Mouse (Mus musculus) midbrain, postnatal 0 days (tissue): Measurements from ENCODE around the gene Mthfd1l. TPM values are rescaled to one million over a fixed set of nuclear protein-coding genes. Genes with fewer than 3 reads are reported as not detected.
"Not testable (repeated sequence)": the region's sequence is repeated elsewhere in the genome, so short reads cannot be mapped to it uniquely, and the experiment has no call there.

Source experiments
- ATAC-seq: fragments of 200-750 bp; cut with Nextera tagmentation; 2 replicates; pipeline ENCODE4 v1.8.0; 2017; ENCODE audit warnings: moderate number of reproducible peaks, mild to moderate bottlenecking, moderate TSS enrichment, moderate library complexity; ENCODE audit not compliant: low FRiP score
- DNase-seq: peaks from one replicate; pipeline ENCODE4 v3.0.0-alpha.2; 2015; ENCODE audit warnings: low spot score
- H3K27ac ChIP-seq: fragments of 300-500 bp; sonication (generic); 2 replicates; pipeline ENCODE4 v1.5.1; 2014; ENCODE audit warnings: low read depth, mild to moderate bottlenecking, low read length, mixed read lengths
- H3K27me3 ChIP-seq: fragments of 300-500 bp; sonication (generic); 2 replicates; pipeline ENCODE4 v1.6.1; 2014; ENCODE audit warnings: low read length, control low read depth, mixed read lengths; ENCODE audit not compliant: insufficient read depth
- H3K36me3 ChIP-seq: fragments of 300-500 bp; sonication (generic); 2 replicates; pipeline ENCODE4 v1.6.1; 2014; ENCODE audit warnings: low read length, control low read depth, mixed read lengths; ENCODE audit not compliant: insufficient read depth
- H3K4me1 ChIP-seq: fragments of 300-500 bp; sonication (generic); 2 replicates; pipeline ENCODE4 v1.6.1; 2014; ENCODE audit warnings: mild to moderate bottlenecking, control low read depth, antibody characterized with exemption, low read length, mixed read lengths; ENCODE audit not compliant: insufficient read depth
- H3K4me2 ChIP-seq: fragments of 300-500 bp; sonication (generic); 2 replicates; pipeline ENCODE4 v1.6.1; 2014; ENCODE audit warnings: low read depth, mild to moderate bottlenecking, low read length, mixed read lengths; ENCODE audit not compliant: poor library complexity, severe bottlenecking
- H3K4me3 ChIP-seq: fragments of 300-500 bp; sonication (generic); 2 replicates; pipeline ENCODE4 v1.5.1; 2014; ENCODE audit warnings: low read depth, mild to moderate bottlenecking, low read length, moderate library complexity
- H3K9ac ChIP-seq: fragments of 300-500 bp; sonication (generic); replicated peaks from 2 replicates; pipeline ENCODE4 v1.6.1; 2014; ENCODE audit warnings: mild to moderate bottlenecking, low read length, moderate library complexity, mixed read lengths; ENCODE audit not compliant: poor library complexity, severe bottlenecking
- H3K9me3 ChIP-seq: fragments of 300-500 bp; sonication (generic); 2 replicates; pipeline ENCODE4 v1.6.1; 2016; ENCODE audit warnings: low read length, control low read depth
- CTCF ChIP-seq: IDR thresholded peaks from 2 replicates; pipeline ENCODE4 v1.5.1; 2016; ENCODE audit warnings: antibody characterized with exemption, mild to moderate bottlenecking
- WGBS: fragments of 180-500 bp; shearing (Covaris S2); extraction: QIAGEN DNeasy Blood & Tissue Kit; methylation state at CpG from one replicate; pipeline ENCODE4 v1.1.7; 2014; 5-methylcytosine and 5-hydroxymethylcytosine counted together
- polyA plus RNA-seq: library from polyadenylated mRNA; unstranded; fragments of >200 nt; fragmentation: Nextera tagmentation; extraction: Ambion mirVana; gene quantifications from 2 replicates; pipeline ENCODE4 v1.2.1, GENCODE M21; 2015
- total RNA-seq: library from RNA; depleted of rRNA; stranded (reverse); fragments of >200 nt; gene quantifications from 2 replicates; pipeline ENCODE4 v1.2.3, GENCODE M21; 2014

The Mthfd1l gene
- total and polyA plus RNA-seq, 2 experiments from 2014 or later = 7.9 to 9.2 TPM

- Histone ChIP-seq H3K9ac (no peak overlapping the region), H3K4me1 (no peaks in the 10 kb centered on the region), H3K27me3 (no peaks in the 10 kb centered on the region), H3K9me3 (no peaks in the 10 kb centered on the region), H3K4me3 (no peak overlapping the region), H3K27ac (no peak overlapping the region), H3K36me3 (no peaks in the 10 kb centered on the region), H3K4me2 (no peak overlapping the region)
- no peak for TF ChIP-seq CTCF
- DNase-seq = no peak
- no peak for ATAC-seq
These were observed 143.7 kb downstream of the Mthfd1l start for GRCm38 (mm10) chr10:4116653-4117052.

GRCm38 (mm10) chr10:4117091-4117490 is 144.2 kb downstream of the Mthfd1l start:
- TF ChIP-seq CTCF = no peak
- WGBS = 72% methylated on average over 7 of the region's 7 CpGs
- Histone ChIP-seq H3K4me3 (no peak overlapping the region), H3K9me3 (no peaks in the 10 kb centered on the region), H3K27ac (no peak overlapping the region), H3K4me2 (no peak overlapping the region), H3K9ac (no peak overlapping the region), H3K27me3 (no peaks in the 10 kb centered on the region), H3K4me1 (no peaks in the 10 kb centered on the region), H3K36me3 (no peaks in the 10 kb centered on the region)
- DNase-seq (no peak), ATAC-seq (no peak)

- H3K36me3 ChIP-seq = no peaks in the 10 kb centered on the region
- H3K4me1 ChIP-seq = no peaks in the 10 kb centered on the region
- DNase-seq (no peak), ATAC-seq (no peak)
- H3K4me3 ChIP-seq = no peak overlapping the region
- 69% methylated on average over 4 of the region's 4 CpGs for WGBS
- no peak overlapping the region for H3K27ac ChIP-seq
- no peak; the same call in 1 of the 2 replicates for TF ChIP-seq CTCF
- no peak overlapping the region for H3K4me2 ChIP-seq
- no peaks in the 10 kb centered on the region for H3K9me3 ChIP-seq
- H3K9ac ChIP-seq = no peak overlapping the region
- H3K27me3 ChIP-seq = no peaks in the 10 kb centered on the region
These were observed 146.4 kb downstream of the Mthfd1l start for GRCm38 (mm10) chr10:4119287-4119686.

GRCm38 (mm10) chr10:4120708-4121107 is 147.8 kb downstream of the Mthfd1l start:
- TF ChIP-seq CTCF = no peak
- Histone ChIP-seq H3K27me3 (no peaks in the 10 kb centered on the region), H3K27ac (no peak overlapping the region), H3K4me2 (no peak overlapping the region), H3K9ac (no peak overlapping the region), H3K9me3 (no peaks in the 10 kb centered on the region), H3K4me3 (no peak overlapping the region), H3K4me1 (no peaks in the 10 kb centered on the region), H3K36me3 (no peaks in the 10 kb centered on the region)
- WGBS = 86% methylated on average over 10 of the region's 10 CpGs
- no peak for ATAC-seq
- no peak for DNase-seq

GRCm38 (mm10) chr10:4121197-4121596 is 148.3 kb downstream of the Mthfd1l start:
- Histone ChIP-seq H3K27ac (no peak overlapping the region), H3K9me3 (no peaks in the 10 kb centered on the region), H3K4me3 (no peak overlapping the region), H3K4me1 (no peaks in the 10 kb centered on the region), H3K9ac (no peak overlapping the region), H3K36me3 (no peaks in the 10 kb centered on the region), H3K27me3 (no peaks in the 10 kb centered on the region), H3K4me2 (no peak overlapping the region)
- ATAC-seq (no peak), DNase-seq (no peak)
- 91% methylated on average over 1 of the region's 1 CpGs for WGBS
- no peak for TF ChIP-seq CTCF

- H3K9me3 ChIP-seq, H3K4me1 ChIP-seq, H3K4me2 ChIP-seq, ATAC-seq, H3K27me3 ChIP-seq, H3K27ac ChIP-seq, H3K36me3 ChIP-seq, H3K4me3 ChIP-seq, DNase-seq, H3K9ac ChIP-seq: not testable (repeated sequence)
- 87% methylated on average over 7 of the region's 7 CpGs for WGBS
These were observed 150.5 kb downstream of the Mthfd1l start for GRCm38 (mm10) chr10:4123280-4123945.
